Mouse (Mus musculus) cortical plate, adult 2 months (tissue): ENCODE results near the gene H2-Q2.
A peak's percentile ranks its signal among the peaks of the same experiment; 100 is the strongest.
"Not testable (repeated sequence)": the region's sequence is repeated elsewhere in the genome, so short reads cannot be mapped to it uniquely, and the experiment has no call there.

Experiments
- CTCF ChIP-seq: fragments of 200-500 bp; IDR thresholded peaks from 2 replicates; pipeline ENCODE4 v1.5.1; 2011; ENCODE audit warnings: mild to moderate bottlenecking, control low read depth, low read length; ENCODE audit not compliant: insufficient read depth; ENCODE audit errors: extremely low read depth
- POLR2A ChIP-seq: fragments of 200-500 bp; IDR thresholded peaks from 2 replicates; pipeline ENCODE4 v1.6.1; 2011; ENCODE audit warnings: mild to moderate bottlenecking, low read length, control low read depth; ENCODE audit not compliant: insufficient read depth; ENCODE audit errors: extremely low read depth

DNA sequence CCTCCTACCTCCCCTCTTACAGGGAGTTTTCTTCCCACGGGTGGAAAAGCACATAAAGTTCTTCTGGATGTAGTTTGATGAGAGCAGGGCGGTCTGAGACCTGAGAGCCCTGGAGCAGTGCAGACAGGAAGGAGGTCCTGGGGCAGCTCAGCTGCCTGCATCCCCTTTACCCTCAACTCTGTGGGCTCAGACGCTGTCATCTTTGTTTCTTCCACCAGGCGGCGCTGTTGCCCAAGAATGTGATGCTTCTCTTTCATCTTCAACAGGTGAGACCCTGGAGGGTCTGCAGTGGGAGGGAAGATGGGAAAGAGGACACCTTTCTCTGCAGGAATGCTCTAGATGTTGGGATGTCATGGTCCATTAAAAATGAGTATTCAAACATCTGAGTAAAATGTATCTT, 46.2 kb upstream of the H2-Q2 start:
- TF ChIP-seq CTCF: peak; percentile 51
- not testable (repeated sequence) for TF ChIP-seq POLR2A
